Mouse (Mus musculus) C2C12 (cell line): ENCODE data around the gene Pln.

Experiments
- CEBPB ChIP-seq: IDR thresholded peaks from one replicate; pipeline ENCODE4 v1.6.1; 2011; ENCODE audit warnings: low read depth, mild to moderate bottlenecking, control low read depth, moderate library complexity
- CTCF ChIP-seq: IDR thresholded peaks from one replicate; pipeline ENCODE4 v1.5.1; 2011; ENCODE audit not compliant: control insufficient read depth, insufficient read depth, insufficient read length
- FOSL1 ChIP-seq: IDR thresholded peaks from one replicate; pipeline ENCODE4 v1.8.0; 2011; ENCODE audit warnings: mild to moderate bottlenecking, low read length; ENCODE audit not compliant: poor library complexity, insufficient read depth, severe bottlenecking
- MAX ChIP-seq: IDR thresholded peaks from one replicate; pipeline ENCODE4 v1.6.1; 2011; ENCODE audit warnings: mild to moderate bottlenecking, control low read depth
- MYOG ChIP-seq: IDR thresholded peaks from one replicate; pipeline ENCODE4 v1.6.1; 2011; ENCODE audit not compliant: control insufficient read depth, insufficient read length; ENCODE audit errors: extremely low read depth
- USF1 ChIP-seq: IDR thresholded peaks from one replicate; pipeline ENCODE4 v1.6.1; 2011; ENCODE audit warnings: low read depth, mild to moderate bottlenecking, control low read depth, moderate library complexity

- TF ChIP-seq CTCF, result no peak
- no peak for TF ChIP-seq MAX
- TF ChIP-seq MYOG, result no peak
- no peak for TF ChIP-seq USF1
- no peak for TF ChIP-seq CEBPB
- TF ChIP-seq FOSL1, result no peak
Observed at GRCm38 (mm10) chr10:53388227-53388920, 50.9 kb downstream of the Pln start.
